Mouse (Mus musculus) testis, adult 2 months (tissue): ENCODE data around the gene Ptrh2.

ENCODE experiments used
- CTCF ChIP-seq: fragments of 200-500 bp; IDR thresholded peaks from 2 replicates; pipeline ENCODE4 v1.5.1; 2012; ENCODE audit warnings: low read depth, mild to moderate bottlenecking, inconsistent platforms, low read length, moderate library complexity; ENCODE audit not compliant: control insufficient read depth, insufficient read depth, insufficient replicate concordance
- POLR2A ChIP-seq: fragments of 200-500 bp; IDR thresholded peaks from 2 replicates; pipeline ENCODE4 v1.6.1; 2012; ENCODE audit warnings: low read depth, mild to moderate bottlenecking, inconsistent platforms, low read length, moderate library complexity; ENCODE audit not compliant: control insufficient read depth

- TF ChIP-seq CTCF (no peak), POLR2A (no peak)
These were observed 39.2 kb upstream of the Ptrh2 start for GRCm38 (mm10) chr11:86644553-86644952.
